Mouse (Mus musculus) CH12.LX (cell line): ENCODE measurements around the gene March1. TPM values are rescaled to one million over a fixed set of nuclear protein-coding genes. Genes with fewer than 3 reads are reported as not detected.

Experiments
- DNase-seq: peaks from one replicate; pipeline ENCODE4 v3.0.0-alpha.2; 2013; ENCODE audit errors: extremely low read depth
- H3K27ac ChIP-seq: 2 replicates; pipeline ENCODE4 v1.5.1; 2012; ENCODE audit warnings: low read depth, mild to moderate bottlenecking, control low read depth, moderate library complexity; ENCODE audit not compliant: insufficient read depth
- H3K27me3 ChIP-seq: replicated peaks from 2 replicates; pipeline ENCODE3; 2012; ENCODE audit warnings: inconsistent platforms
- H3K36me3 ChIP-seq, 2 experiments: replicated peaks in 1 of 2; 2 replicates each; pipeline versions ENCODE3 to v1.6.1; 2012; ENCODE audit warnings: inconsistent platforms in 1 of 2, low read length in 1 of 2, mild to moderate bottlenecking in 1 of 2, mixed read lengths in 1 of 2, moderate library complexity in 1 of 2; ENCODE audit not compliant: control insufficient read depth in 1 of 2, insufficient read depth in 1 of 2
- H3K4me1 ChIP-seq, 2 experiments: 2 replicates each; pipeline ENCODE4 v1.6.1; 2012; ENCODE audit warnings: inconsistent platforms in 1 of 2, moderate library complexity in 1 of 2; ENCODE audit not compliant: insufficient read depth in 2 of 2, control insufficient read depth in 1 of 2
- H3K4me2 ChIP-seq: 2 replicates; pipeline ENCODE4 v1.6.1; 2012; ENCODE audit warnings: low read depth, mild to moderate bottlenecking, control low read depth; ENCODE audit not compliant: poor library complexity, insufficient read depth, severe bottlenecking
- H3K4me3 ChIP-seq, 3 experiments: fragments of 150-350 bp in 1 of 3; sonication (generic) in 1 of 3; replicated peaks in 1 of 3; 2 replicates each; pipeline versions ENCODE3 to v1.5.1; 2011 to 2012; ENCODE audit warnings: low read depth in 2 of 3, low read length in 2 of 3, mild to moderate bottlenecking in 2 of 3, moderate library complexity in 2 of 3, control low read depth in 1 of 3, improper control_type of control experiment in 1 of 3, inconsistent platforms in 1 of 3, mixed read lengths in 1 of 3; ENCODE audit not compliant: poor library complexity in 1 of 3
- H3K79me2 ChIP-seq: replicated peaks from 2 replicates; pipeline ENCODE4 v1.6.1; 2012; ENCODE audit warnings: mild to moderate bottlenecking, moderate library complexity; ENCODE audit not compliant: control insufficient read depth, poor library complexity, insufficient read depth, severe bottlenecking; ENCODE audit errors: extremely low read depth
- H3K9ac ChIP-seq: 2 replicates; pipeline ENCODE4 v1.6.1; 2012; ENCODE audit warnings: low read depth, mild to moderate bottlenecking, control low read depth, moderate library complexity; ENCODE audit not compliant: insufficient read depth
- H3K9me3 ChIP-seq: replicated peaks from 2 replicates; pipeline ENCODE3; 2012; ENCODE audit warnings: low read length, inconsistent platforms, mixed read lengths
- CHD2 ChIP-seq: IDR thresholded peaks from 2 replicates; pipeline ENCODE4 v1.6.1; 2011; ENCODE audit warnings: low read length, improper control_type of control experiment
- ELF1 ChIP-seq: IDR thresholded peaks from 2 replicates; pipeline ENCODE4 v1.6.1; 2014; ENCODE audit warnings: low read depth, mild to moderate bottlenecking, inconsistent platforms, low read length, improper control_type of control experiment
- EP300 ChIP-seq: IDR thresholded peaks from 2 replicates; pipeline ENCODE4 v1.6.1; 2011; ENCODE audit warnings: low read length, improper control_type of control experiment
- GABPA ChIP-seq: IDR thresholded peaks from 2 replicates; pipeline ENCODE4 v1.6.1; 2012; ENCODE audit warnings: low read depth, low read length, improper control_type of control experiment, inconsistent platforms; ENCODE audit not compliant: insufficient replicate concordance
- MAFK ChIP-seq: IDR thresholded peaks from 2 replicates; pipeline ENCODE4 v1.6.1; 2011; ENCODE audit warnings: low read length, improper control_type of control experiment; ENCODE audit not compliant: insufficient replicate concordance
- MAZ ChIP-seq: IDR thresholded peaks from 2 replicates; pipeline ENCODE4 v1.6.1; 2012; ENCODE audit warnings: low read depth, mild to moderate bottlenecking, inconsistent platforms, low read length, improper control_type of control experiment, moderate library complexity
- MEF2A ChIP-seq: IDR thresholded peaks from 2 replicates; pipeline ENCODE4 v1.6.1; 2014; ENCODE audit warnings: low read depth, mild to moderate bottlenecking, inconsistent platforms, low read length, improper control_type of control experiment, borderline replicate concordance
- MYC ChIP-seq: IDR thresholded peaks from 2 replicates; pipeline ENCODE4 v1.6.1; 2011; ENCODE audit warnings: low read depth, mild to moderate bottlenecking, improper control_type of control experiment, low read length
- NELFE ChIP-seq: IDR thresholded peaks from 2 replicates; pipeline ENCODE4 v1.6.1; 2011; ENCODE audit warnings: low read depth, low read length, improper control_type of control experiment
- POLR2A ChIP-seq: IDR thresholded peaks from 2 replicates; pipeline ENCODE4 v1.6.1; 2011; ENCODE audit warnings: low read depth, mild to moderate bottlenecking, improper control_type of control experiment, low read length
- POLR2AphosphoS2 ChIP-seq: IDR thresholded peaks from 2 replicates; pipeline ENCODE4 v1.6.1; 2011; ENCODE audit warnings: low read depth, low read length, improper control_type of control experiment
- SMC3 ChIP-seq: IDR thresholded peaks from 2 replicates; pipeline ENCODE4 v1.6.1; 2011; ENCODE audit warnings: low read depth, low read length, improper control_type of control experiment
- TBP ChIP-seq: conservative IDR thresholded peaks from 2 replicates; pipeline ENCODE4 v1.6.1; 2011; ENCODE audit warnings: low read depth, low read length, improper control_type of control experiment
- USF1 ChIP-seq: IDR thresholded peaks from 2 replicates; pipeline ENCODE4 v1.6.1; 2014; ENCODE audit warnings: low read depth, mild to moderate bottlenecking, inconsistent platforms, low read length, improper control_type of control experiment
- USF2 ChIP-seq: conservative IDR thresholded peaks from 2 replicates; pipeline ENCODE4 v1.6.1; 2011; ENCODE audit warnings: low read depth, low read length, improper control_type of control experiment
- ZKSCAN1 ChIP-seq: IDR thresholded peaks from 2 replicates; pipeline ENCODE4 v1.6.1; 2012; ENCODE audit warnings: low read depth, inconsistent platforms, low read length, improper control_type of control experiment, borderline replicate concordance
- ZMIZ1 ChIP-seq: IDR thresholded peaks from 2 replicates; pipeline ENCODE4 v1.6.1; 2012; ENCODE audit warnings: low read depth, mild to moderate bottlenecking, inconsistent platforms, low read length, improper control_type of control experiment
- ZNF384 ChIP-seq: IDR thresholded peaks from 2 replicates; pipeline ENCODE4 v1.6.1; 2012; ENCODE audit warnings: low read depth, low read length, improper control_type of control experiment, inconsistent platforms
- dilution Hi-C: fragments of 300-500 bp; cut with MboI; formaldehyde crosslinking; loops from 2 replicates; pipeline ENCODE4 v1.14.3; 2020; ENCODE audit warnings: low sequenced_read_pairs; ENCODE audit not compliant: extremely low pct_unique_long_range_greater_than_20kb, extremely low pct_ligation_motif_present
- in situ Hi-C: fragments of 300-500 bp; cut with MboI; formaldehyde crosslinking; loops from 3 replicates; pipeline ENCODE4 v1.14.3; 2019; ENCODE audit warnings: low sequenced_read_pairs, low pct_ligation_motif_present, low pct_unique_long_range_greater_than_20kb, mixed read lengths
- polyA plus RNA-seq: library from polyadenylated mRNA; unstranded; fragments of >175 nt; gene quantifications from 2 replicates; pipeline ENCODE4 v1.2.1, GENCODE M21; 2012; ENCODE audit warnings: low read depth; ENCODE audit not compliant: insufficient read length
- total RNA-seq, 2 experiments: library from RNA; depleted of rRNA; stranded (reverse); fragments of 300-350 nt in 1 of 2; fragments of >200 nt in 1 of 2; gene quantifications; 2 replicates each; pipeline ENCODE4 v1.2.3; 2012 to 2014

Gene March1
- total and polyA plus RNA-seq, 3 experiments, result 0.16 to 0.21 TPM; not detected in 1

DNA sequence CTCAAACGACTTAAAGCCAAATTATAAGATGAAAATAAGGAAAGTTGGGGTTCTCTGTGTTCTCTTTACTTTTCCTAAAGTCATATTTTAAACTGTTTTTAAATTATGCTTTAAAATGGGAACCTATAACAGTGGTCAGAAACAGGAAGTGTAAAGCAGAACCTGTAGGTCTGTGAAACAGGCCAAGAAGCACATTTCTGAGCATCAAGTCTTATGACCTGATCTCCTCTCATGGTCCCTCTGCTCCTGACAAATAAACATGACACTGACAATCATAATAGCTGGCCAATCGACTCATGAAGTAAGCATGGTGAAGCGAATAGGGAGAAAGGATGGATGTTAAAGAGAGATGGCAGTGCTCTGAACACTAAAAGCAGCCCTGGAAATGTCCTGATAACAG, 716.6 kb downstream of the March1 start:
- Histone ChIP-seq H3K4me1 (peaks cover 6 to 30% of the 10 kb centered on the region in 2 experiments), H3K9ac (no peak overlapping the region), H3K4me3 (no peak overlapping the region), H3K79me2 (no peaks in the 10 kb centered on the region), H3K27ac (no peak overlapping the region), H3K4me2 (peak overlapping the region; percentile 71; the same call in 1 of the 2 replicates), H3K9me3 (no peaks in the 10 kb centered on the region), H3K36me3 (no peaks in the 10 kb centered on the region), H3K27me3 (no peaks in the 10 kb centered on the region)
- dilution Hi-C loops (no loop called here), in situ Hi-C loops (no loop called here)
- TF ChIP-seq USF2, result no peak
- TF ChIP-seq EP300, result peak; percentile 55
- TF ChIP-seq GABPA, result no peak
- TF ChIP-seq ZMIZ1, result no peak
- no peak for TF ChIP-seq POLR2A
- TF ChIP-seq MYC, result peak; percentile 49; the same call in 1 of the 2 replicates
- no peak for TF ChIP-seq SMC3
- TF ChIP-seq POLR2AphosphoS2, result no peak
- no peak for TF ChIP-seq MAFK
- no peak for TF ChIP-seq ZKSCAN1
- no peak for TF ChIP-seq USF1
- no peak for TF ChIP-seq MAZ
- peak; percentile 51 for TF ChIP-seq ELF1
- no peak for TF ChIP-seq TBP
- DNase-seq, result peak; percentile 45

DNA sequence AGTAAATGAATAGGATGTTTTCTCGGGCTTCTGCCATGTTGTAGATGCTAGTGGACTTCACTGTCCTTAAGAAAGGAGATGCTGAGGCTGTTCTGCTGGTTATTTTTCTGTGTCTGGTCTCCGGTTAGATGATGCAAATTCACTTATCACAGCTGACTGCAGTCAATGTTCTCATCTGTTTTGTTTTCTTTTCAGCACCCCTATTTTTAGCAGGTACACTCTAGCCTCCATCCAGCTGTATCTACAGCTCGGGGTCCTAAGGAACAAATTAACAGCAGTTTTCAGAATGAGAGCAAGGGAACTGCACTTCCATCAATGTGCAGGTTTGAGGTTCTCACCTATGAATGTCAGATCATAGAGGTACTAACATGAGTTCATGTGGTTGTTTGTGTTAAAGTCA, 721.9 kb downstream of the March1 start:
- H3K4me2 ChIP-seq, result no peak overlapping the region
- no peak overlapping the region for H3K4me3 ChIP-seq
- no peaks in the 10 kb centered on the region for H3K79me2 ChIP-seq
- H3K4me1 ChIP-seq, result peaks cover 2 to 20% of the 10 kb centered on the region in 2 experiments; a peak in 2 of 4 replicates
- DNase-seq, result no peak
- no peak overlapping the region for H3K27ac ChIP-seq
- H3K36me3 ChIP-seq, result no peaks in the 10 kb centered on the region
- no peak overlapping the region for H3K9ac ChIP-seq
- in situ Hi-C loops (no loop called here), dilution Hi-C loops (no loop called here)
- no peak for TF ChIP-seq MAZ
- no peak for TF ChIP-seq EP300
- no peak for TF ChIP-seq ELF1
- H3K9me3 ChIP-seq, result no peaks in the 10 kb centered on the region
- H3K27me3 ChIP-seq, result no peaks in the 10 kb centered on the region

DNA sequence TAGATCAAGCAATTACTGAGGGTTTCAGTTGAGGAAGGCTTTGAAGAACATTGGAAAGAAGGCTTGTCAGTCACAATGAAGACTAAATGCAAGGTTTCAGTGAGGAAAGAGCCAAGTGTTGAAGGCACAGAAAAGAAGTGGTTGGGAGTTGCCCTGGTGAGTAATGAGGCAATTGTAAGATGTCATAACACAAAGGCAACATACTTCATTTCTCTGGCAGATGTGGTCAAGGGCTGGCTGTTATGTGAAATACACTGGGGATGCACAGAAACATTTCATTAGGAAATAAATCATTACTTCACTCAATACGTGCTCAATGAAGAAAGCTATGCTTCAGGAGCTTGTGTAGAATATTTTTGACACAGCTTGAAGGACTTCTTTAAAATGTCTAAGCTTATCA, 725.2 kb downstream of the March1 start:
- Histone ChIP-seq H3K9me3 (no peaks in the 10 kb centered on the region), H3K79me2 (no peaks in the 10 kb centered on the region), H3K4me3 (no peak overlapping the region), H3K27ac (no peak overlapping the region), H3K27me3 (no peaks in the 10 kb centered on the region), H3K4me1 (peaks cover 2 to 15% of the 10 kb centered on the region in 2 experiments; a peak in 2 of 4 replicates), H3K4me2 (no peak overlapping the region), H3K36me3 (no peaks in the 10 kb centered on the region), H3K9ac (no peak overlapping the region)
- in situ Hi-C loops (no loop called here), dilution Hi-C loops (no loop called here)
- DNase-seq, result no peak
- TF ChIP-seq NELFE, result no peak
- no peak for TF ChIP-seq ZNF384
- TF ChIP-seq MEF2A, result no peak
- no peak for TF ChIP-seq CHD2
- no peak for TF ChIP-seq MYC
